Mouse (Mus musculus) T-helper 1 cell (primary cell): ENCODE measurements around the gene Slc30a1.

Experiments used
- in situ Hi-C: fragments of 300-600 bp; cut with MboI, MseI; formaldehyde crosslinking; loops from one replicate; pipeline ENCODE4 v1.15.1; 2025; ENCODE audit warnings: high pct_unique_total_duplicates

Gene Slc30a1

DNA sequence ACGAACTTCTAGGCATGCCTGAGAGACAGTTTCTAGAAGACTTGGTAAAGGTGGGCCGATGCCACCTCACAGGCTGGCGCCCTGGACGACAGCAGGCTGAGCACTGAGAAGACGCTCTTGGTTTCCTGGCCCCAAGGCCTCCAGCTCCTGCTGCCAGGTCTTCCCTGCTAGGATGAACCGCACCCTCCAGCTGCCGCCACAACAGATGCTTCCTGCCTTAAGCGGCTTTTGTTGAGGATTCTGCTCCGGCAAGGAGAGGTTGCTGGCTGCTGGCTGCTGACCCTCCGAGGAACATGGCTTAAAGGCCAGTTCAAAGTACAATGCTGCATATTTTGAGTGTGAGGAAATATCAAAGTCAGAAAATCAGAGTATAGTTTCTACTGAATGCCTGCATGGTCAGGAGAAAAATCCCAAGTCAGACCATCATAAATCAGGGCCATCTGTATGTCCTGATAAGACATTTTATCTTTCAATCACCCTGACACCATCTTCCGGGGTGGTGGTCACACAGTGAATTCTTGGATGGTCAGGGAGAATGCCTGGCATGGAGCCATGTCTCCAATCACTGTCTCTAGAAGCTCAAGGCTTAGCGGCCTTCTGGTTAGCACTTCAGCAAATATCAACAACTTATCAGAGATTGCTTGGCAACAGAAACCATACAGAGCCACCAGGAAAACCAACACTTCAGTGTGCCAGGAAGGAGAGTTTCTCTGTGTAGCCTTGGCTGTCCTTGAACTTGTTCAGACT lies 9.6 kb upstream of the Slc30a1 start:
- in situ Hi-C loops = no loop called here

DNA sequence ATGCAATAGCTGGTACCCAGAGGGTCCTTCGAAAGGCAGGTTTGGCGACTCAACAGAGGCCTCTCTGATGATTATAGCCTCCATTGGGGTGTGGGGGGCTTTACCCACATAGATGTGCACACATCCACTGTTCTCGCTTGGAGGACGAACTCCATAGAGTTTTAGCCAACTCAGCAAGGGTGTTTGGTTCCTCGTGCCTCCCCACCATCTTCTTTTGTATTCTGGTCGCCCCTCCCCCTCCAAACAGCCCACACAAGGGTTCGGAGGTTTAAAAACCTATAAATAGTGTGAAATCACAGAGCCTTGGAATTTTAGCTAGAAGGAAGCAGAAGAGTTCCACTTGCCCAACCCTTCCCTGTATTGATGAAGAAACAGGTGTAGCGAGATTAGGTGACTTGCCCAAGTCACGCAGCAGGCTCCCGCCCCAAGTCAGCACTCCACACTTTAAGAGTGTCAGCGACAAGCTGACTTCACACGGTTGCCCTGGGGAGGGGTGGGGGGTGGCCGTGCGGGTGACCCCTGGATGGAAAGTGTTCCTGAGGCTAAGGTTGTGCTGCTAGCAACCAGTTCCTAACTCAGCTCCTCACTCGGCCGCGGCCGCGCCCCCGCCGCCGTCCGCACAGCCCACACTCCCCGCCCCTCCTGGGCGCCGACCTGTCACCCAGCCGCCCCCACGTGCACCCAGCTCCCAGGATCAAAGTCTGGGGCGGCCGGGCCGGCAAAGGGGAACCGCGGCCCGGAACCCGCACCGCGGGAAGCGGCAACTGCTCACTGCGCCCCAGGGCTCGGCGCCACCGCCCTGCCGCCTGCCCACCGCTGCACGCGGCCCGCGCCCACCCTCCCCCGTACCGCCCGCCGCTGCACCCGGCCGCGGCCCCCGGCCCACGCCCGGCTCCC lies 682 bp upstream of the Slc30a1 start:
- in situ Hi-C loops = loop anchor here (10.0 kb wide), 1 partner anchor 331 kb away; the partner anchor contains the start of genes Dtl and Ints7

DNA sequence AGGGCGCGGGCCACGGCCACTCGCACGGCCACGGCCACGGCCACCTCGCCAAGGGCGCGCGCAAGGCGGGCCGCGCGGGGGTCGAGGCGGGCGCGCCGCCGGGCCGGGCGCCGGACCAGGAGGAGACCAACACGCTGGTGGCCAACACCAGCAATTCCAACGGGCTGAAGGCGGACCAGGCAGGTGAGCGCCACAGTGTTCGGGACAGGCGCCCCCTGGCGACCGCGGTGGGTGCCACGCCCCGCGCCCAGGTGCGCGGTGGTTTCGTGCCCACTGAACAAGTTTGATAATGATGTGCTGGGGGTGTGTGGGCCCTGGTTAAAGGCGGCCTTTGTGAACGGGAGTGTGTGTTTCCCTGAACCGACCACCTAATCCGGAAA lies 854 bp downstream of the Slc30a1 start:
- in situ Hi-C loops = loop anchor here (10.0 kb wide), 1 partner anchor 333 kb away; the partner anchor contains the start of genes Dtl and Ints7

DNA sequence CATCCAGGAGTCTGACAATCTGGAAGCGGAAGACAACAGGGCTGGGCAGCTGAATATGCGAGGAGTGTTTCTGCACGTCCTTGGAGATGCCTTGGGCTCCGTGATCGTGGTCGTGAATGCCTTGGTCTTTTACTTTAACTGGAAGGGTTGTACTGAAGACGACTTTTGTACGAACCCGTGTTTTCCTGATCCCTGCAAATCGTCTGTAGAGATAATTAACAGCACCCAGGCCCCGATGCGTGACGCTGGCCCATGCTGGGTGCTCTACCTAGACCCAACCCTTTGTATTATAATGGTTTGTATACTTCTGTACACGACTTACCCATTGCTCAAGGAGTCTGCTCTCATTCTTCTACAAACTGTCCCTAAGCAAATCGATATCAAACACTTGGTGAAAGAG lies 2.3 kb downstream of the Slc30a1 start:
- in situ Hi-C loops = loop anchor here (10.0 kb wide), 1 partner anchor 334 kb away; the partner anchor contains the start of genes Dtl and Ints7

DNA sequence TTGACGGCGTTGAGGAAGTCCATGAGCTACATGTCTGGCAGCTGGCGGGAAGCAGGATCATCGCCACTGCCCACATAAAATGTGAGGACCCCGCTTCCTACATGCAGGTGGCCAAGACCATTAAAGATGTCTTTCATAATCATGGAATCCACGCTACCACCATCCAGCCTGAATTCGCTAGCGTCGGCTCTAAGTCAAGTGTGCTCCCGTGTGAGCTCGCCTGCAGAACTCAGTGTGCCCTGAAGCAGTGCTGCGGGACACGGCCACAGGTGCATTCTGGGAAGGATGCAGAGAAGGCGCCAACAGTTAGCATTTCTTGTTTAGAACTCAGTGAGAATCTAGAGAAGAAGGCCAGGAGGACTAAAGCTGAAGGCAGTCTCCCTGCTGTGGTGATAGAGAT lies 2.7 kb downstream of the Slc30a1 start:
- in situ Hi-C loops = loop anchor here (10.0 kb wide), 1 partner anchor 335 kb away; the partner anchor contains the start of genes Dtl and Ints7

DNA sequence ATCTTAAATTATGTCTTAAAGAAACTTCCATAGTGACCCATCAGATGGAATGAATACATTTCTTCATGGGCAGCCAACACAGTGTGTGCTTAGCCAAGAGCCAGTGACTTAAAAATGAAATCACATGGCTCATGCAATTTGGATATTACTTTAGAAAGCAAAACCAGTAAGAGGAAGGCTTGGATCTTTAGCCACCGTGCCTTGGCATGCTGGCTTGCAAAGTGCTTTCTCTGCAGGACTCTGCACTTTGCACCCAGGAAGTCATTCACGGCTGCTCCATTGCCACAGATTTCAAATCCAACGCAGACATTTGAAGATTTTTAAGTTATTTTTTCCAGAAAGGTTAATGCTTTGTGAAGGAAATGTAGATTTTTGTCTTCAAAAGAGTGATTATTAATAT lies 4.1 kb downstream of the Slc30a1 start:
- in situ Hi-C loops = no loop called here

DNA sequence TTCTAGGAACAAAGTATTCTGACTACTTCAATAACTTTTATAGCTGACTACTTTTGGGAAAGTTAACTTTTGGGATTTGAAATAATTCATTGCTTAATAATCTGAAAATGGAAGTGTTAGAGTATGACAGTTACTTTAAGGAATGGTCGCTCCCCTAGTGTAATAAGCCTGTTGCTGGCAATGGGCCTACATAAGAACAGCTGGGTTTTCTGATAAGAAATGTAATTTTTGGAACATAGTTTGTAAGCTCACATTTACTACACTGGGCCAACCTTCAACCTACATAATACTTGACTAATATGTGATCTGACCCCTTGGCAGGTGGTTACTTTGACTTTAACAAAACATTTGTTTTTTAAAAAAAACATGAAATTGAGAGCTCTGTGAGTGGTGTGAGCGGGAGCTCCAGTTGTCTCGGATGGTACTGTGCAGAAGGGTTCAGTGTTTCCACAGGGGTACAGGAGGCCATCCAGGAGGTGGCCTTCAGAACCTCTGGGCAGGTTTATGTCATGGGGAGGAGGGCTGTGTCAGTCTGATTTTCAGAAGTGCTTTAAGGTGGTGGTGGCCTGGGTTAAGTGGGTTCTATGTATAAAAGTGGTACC lies 4.6 kb downstream of the Slc30a1 start:
- in situ Hi-C loops = no loop called here

DNA sequence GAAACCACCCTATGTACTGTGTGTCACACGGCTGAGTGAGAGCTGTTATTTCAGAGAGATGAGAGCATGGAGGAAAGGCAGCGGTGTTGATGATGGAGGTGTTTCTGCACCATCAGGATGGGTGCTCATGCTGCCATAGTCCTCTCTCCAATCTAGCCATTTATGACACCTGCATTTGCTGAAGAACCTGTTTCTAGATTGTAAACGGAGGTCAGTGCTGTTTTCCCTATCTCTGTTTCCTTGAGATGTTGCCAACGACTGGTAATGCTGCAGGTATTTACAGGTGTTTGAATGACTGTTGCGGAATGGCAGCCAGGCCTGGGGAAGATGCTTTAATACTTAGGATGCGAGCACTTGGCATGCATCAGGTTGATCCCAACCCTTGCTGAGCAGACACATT lies 8.1 kb downstream of the Slc30a1 start:
- in situ Hi-C loops = no loop called here

DNA sequence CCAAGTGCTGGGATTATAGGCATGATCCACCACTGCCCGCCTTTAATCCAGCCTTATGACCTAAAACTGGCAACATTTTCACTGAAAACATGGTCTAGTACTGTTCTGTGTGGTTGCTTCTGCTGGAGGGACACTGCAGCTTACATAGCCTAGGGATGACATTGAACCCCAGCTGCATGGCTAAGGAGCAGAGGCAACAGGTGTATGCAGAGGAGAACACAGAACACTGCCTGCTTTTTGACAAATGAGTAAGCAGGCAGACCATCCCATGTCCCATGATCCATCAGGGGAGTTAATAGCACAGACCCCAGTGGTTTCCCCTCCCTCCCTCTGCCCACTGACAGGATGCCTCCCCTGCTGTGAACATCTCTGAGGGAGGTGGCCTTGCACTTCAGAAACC lies 9.0 kb downstream of the Slc30a1 start:
- in situ Hi-C loops = no loop called here

DNA sequence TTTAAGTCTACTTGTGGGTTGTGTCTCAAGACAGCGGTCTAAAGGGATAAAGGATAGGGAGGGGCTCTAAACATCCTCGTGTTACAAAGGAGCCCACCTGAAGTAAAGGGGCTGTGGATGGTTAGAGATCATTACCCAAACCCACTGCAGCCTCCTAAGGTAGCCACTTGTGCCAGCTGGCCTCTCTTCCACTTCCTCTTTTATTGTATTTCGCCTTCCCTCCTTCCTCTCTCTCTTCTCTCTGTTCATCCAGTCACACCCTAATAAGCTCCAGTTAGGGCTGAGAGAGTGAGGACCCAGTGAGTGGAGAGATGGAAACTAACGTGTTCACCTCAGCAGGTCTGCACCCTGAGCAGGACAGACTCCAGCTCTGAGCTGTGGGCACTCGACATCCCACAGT lies 10.3 kb downstream of the Slc30a1 start:
- in situ Hi-C loops = no loop called here

DNA sequence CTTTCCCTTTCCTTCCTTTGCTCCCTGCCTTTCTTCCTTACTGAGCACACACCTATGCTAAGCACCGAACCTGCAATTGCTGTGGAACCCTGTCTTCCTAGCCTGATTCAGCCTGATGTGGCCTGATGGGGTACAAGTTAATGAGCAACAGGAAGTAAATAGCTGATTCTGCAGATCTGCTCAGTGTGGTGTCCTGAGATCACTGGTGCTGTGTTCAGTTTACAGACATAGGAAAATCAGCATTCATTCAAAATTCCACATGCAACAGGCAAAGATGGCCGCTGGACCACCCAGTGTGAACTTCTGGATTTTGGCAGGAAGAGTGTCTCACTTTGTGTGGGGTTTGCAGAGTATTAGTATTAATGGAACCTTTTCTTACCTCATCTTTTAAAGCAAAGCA lies 12.8 kb downstream of the Slc30a1 start:
- in situ Hi-C loops = no loop called here

DNA sequence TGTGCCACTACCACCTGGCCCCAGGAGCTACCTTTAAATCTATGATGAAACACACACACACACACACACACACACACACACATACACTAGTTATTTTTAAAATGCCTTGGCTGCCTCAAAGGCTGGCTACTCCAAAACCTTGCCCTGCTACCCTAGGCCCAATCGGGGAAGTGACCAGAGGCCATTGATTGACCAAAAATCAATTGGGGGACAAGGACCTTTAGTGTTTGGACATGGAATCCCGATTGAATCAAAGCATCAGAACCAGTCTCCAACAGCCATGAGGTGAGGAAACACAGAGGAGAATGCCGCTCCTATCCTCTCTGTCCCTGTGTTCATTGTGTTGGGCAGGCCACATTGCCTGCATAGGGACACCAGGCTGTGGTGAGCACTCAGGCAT lies 15.1 kb downstream of the Slc30a1 start:
- in situ Hi-C loops = no loop called here

DNA sequence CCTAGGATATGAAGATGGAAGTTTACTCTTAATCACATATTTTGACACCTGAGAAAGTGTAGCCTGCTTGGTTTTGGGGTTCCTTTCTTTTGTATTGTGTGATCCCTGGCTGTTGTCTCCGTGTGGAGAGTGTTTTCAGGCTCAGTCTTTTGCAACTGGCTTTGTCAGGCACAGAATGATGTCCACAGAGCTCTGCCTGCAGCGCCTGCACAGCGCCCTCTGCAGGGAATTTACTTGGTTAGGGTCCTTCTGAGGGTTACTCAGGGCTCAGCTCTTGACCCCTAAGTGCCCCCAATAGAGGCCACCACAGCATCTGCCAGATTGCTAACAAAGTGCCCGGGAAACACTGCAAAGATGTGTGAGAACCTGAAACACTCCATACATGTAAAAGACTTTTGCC lies 18.9 kb downstream of the Slc30a1 start:
- in situ Hi-C loops = loop anchor here (5.0 kb wide), 1 partner anchor 78 kb away; no protein-coding TSS in a partner anchor

DNA sequence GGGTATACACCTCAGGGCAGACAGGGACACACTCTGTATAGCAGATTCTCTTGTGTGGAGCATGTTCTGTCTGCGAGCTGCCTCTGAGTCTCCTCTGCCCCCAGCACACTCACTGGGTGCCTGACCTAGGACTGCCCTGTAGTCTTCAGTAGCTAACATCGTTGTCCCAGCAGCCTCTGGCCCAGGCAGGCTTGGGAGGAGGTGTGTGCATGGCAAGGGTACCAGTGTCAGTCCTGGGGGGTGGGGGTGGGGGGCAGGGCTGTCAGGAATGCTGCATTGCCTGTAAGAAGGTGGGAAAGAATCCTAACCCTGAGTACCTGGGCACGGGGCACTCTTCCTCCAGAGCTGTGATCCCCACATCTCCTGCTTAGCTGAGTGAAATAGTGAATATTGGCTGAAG lies 20.1 kb downstream of the Slc30a1 start:
- in situ Hi-C loops = loop anchor here (5.0 kb wide), 1 partner anchor 79 kb away; no protein-coding TSS in a partner anchor

DNA sequence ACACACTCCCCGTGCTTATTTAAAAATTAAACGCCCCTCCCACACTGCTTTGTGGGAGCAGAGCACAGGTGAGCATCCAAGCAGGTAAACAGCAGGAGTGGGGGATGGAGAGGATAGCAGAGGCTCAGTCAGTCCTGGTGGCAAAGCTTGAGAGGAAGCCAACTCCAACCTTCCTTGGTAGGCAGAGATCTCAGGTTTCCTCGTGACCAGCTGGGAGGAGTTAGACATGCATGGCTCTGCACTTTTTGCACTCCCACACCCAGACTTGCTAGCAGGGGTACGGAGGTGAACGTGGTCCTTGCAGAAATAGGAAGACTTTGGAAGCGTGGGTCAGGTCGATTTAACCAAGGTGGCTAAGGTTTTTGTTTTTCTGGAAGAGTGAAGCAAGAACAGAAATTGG lies 21.8 kb downstream of the Slc30a1 start:
- in situ Hi-C loops = loop anchor here (5.0 kb wide), 1 partner anchor 81 kb away; no protein-coding TSS in a partner anchor

DNA sequence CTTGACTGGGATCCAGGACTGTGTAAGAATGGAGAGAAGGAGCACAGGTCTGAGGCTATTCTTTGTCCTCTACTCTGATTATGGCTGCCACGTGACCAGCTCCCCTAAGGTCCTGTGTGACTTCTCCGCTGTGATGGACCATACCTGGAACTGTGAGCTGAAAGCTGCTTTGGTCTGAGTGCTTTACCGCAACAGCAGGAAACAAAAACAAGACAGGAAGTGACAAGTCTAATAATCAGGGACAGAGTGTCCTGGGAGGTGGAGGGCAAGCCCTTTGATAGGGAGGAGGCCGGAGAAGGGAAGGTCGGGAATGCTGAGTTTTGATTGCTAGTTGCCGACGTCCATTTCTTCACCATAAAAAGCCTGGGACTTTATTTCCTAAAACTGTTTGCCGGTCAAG lies 22.5 kb downstream of the Slc30a1 start:
- in situ Hi-C loops = loop anchor here (5.0 kb wide), 1 partner anchor 82 kb away; no protein-coding TSS in a partner anchor

DNA sequence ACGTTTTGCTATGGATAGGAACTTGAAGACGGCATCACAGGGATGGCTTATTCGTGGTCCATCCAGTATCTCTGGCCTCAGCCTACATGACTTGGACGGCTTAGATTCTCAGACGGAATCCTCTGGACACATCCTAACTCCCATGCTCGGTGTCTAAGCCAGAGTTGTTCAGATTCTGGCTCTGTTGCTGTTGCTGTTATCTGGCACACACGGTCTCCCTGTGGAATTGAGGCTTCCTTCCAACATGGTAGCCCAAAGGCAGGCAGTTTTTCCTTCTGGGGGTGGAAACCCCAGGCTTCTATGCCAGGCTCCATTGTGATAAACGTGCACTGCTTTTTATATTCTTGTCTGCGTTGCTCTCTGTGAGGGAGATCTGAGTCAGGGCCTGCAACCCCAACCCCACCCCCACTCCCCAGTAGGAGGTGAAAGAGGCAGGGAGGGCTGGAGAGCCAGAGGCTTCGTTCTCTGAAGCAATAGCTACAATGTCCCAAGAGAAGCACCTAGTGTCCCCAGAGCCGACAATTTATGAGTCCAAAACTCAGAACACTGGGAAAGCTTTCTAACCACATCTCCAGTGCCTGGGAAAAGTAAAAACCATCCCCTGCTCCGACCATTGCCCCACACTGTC lies 23.4 kb downstream of the Slc30a1 start:
- in situ Hi-C loops = loop anchor here (5.0 kb wide), 1 partner anchor 83 kb away; no protein-coding TSS in a partner anchor

DNA sequence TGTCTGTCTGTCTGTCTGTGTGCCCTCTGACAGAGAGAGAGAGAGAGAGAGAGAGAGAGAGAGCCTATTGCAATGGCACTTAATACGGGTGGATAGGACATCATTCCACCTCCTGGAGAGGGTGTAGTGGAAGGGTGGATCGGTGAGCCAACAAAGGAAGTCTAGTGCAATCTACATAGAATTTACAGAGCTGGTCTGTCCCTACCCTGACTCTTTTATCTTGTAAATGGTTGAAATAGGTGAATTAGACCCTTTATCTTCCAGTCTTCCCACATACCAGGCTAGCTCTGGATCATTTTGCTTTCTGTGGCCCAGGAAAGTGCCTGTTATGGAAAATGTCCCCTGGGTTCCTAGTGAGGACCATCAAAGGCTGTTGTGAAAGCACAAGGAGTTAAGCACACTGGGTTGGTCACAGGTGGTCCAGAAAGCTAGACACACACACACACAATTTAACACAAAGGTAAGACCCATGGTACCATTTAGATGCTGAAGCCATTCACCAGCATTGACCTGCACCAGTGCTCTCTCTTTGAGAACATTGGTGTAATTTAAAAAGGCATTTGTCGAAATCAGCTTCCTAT lies 24.0 kb downstream of the Slc30a1 start:
- in situ Hi-C loops = no loop called here

DNA sequence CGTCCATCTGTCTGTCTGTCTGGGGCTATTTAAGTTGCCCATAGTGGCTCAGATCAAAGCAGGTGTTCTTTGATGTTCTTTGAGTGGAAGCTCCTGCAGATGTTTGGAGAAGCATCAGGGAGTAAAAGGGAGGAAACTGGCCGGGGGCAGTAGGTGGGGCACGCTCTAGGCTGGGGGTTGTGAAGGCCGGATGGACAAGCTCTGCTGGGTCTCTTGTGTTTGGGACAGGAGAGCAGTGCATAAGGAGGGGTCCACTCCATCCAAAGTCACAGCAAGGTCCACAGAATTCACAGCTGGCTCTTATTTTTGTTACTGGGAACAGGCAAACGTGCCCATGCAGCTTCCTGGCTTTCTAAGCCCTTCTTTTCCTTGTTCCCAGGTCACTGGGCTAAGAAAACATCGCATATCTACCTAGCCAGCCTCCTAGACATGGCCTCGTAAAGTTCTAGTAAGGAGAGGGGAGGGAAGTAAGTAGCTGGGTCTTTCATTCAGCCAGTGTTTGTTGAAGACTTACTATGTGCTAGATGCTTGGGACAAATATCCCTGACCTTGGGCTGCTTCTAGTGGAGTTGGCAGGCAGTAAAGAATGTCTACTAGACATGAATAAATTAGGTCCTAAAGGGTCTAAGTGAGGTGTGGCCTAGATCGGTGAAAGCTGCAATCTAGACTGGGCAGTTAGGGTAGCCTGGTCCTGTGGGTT lies 25.9 kb downstream of the Slc30a1 start:
- in situ Hi-C loops = no loop called here

DNA sequence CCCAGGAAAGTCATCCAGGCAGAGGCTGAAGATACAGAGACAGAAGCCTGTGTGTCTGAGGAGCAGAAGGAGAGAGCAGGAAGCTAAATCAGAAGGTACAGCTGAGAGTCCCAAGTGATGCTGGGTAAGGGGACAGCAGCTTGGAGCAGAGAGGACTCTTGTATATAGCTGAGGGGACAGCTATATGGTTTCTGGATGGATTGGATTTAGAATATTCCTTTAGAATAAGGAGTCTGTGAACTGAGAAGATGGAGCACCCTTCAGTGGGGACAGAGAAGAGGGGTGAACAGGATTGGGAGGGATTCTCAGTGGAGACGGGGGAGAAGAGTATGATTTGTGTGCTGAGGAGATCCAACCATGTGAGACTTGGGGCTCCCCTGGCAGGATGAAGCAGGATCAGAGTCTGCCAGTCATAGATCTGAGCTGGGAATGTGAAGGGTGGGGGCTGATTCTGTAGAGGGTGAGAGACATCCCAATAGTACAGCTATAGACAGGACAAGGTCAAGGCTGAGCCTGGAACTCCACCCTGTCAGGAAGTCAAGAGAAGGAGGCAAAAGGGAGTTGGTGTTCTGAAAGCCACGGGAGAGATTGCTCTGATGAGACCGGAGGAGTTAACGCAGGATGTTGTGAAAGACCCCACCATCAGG lies 26.5 kb downstream of the Slc30a1 start:
- in situ Hi-C loops = no loop called here
